Mouse (Mus musculus): ENCODE results near the gene Gad1. TPM values are rescaled to one million over a fixed set of nuclear protein-coding genes. Genes with fewer than 3 reads are reported as not detected.
"Not testable (repeated sequence)": the region's sequence is repeated elsewhere in the genome, so short reads cannot be mapped to it uniquely, and the experiment has no call there.

Gad1 gene
- 1 to 10 TPM in 1 of 4 experiments, under 1 TPM in 3; 0.84 to 1.2 (median 0.93) TPM for total RNA-seq (2022)

GRCm38 (mm10) chr2:70552772-70553171 lies at the start of gene Gad1:
Gene Gad1, plus strand, starts transcription at chr2:70553072.
- DNase-seq (ENCODE audit: low spot score): no peak

GRCm38 (mm10) chr2:70503436-70503835 lies 49.4 kb upstream of the Gad1 start:
- no peak for DNase-seq (ENCODE audit: low spot score)

DNA sequence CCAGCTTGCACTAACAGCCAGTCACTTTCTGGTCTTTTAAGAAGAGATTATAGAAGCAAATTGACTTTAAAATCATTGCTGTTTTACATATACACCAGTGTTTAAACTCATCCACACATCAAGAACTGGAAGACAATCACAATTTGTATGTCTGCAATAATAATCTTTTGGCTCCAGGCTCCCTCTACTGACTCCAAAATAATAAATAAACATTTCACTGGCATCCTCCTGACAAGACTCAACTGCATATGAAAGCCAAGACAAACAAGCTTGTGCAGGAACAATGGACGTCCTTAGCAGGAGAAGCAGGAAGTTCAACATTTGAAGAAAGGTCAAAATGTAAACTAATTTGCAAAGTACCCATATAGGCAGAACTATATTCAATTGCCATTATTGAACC lies 47.6 kb upstream of the Gad1 start:
- DNase-seq (ENCODE audit: low spot score): no peak

DNA sequence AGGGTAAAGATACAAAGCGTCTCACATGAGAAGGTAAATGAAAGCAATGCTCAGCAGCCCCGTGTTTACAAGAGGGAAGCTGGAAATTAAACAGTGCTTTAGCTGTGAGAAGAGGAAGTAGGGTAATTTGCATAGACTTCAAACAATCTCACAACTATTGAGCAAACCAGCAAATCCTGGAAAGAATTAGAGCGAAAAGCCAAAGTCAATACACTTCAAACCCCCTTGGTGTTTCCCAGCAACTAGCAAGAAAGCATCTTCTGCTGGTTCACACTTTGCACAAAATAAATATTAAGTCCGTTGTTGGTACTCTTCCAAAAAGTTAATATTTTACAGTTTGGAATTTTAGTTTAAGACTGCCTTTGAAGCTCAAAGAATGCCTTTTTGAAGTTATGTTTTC lies 47.0 kb upstream of the Gad1 start:
- no peak for DNase-seq (ENCODE audit: low spot score)

- DNase-seq (ENCODE audit: low spot score): no peak
Observed at GRCm38 (mm10) chr2:70506372-70506771, 46.5 kb upstream of the Gad1 start.

GRCm38 (mm10) chr2:70508496-70508895 lies 44.4 kb upstream of the Gad1 start, which contains the start of gene Erich2:
Gene Erich2, plus strand, starts transcription at chr2:70508819.
- no peak for DNase-seq (ENCODE audit: low spot score)

- DNase-seq (ENCODE audit: low spot score): peak; percentile 22
Observed at GRCm38 (mm10) chr2:70509021-70509632, 43.7 kb upstream of the Gad1 start.

DNA sequence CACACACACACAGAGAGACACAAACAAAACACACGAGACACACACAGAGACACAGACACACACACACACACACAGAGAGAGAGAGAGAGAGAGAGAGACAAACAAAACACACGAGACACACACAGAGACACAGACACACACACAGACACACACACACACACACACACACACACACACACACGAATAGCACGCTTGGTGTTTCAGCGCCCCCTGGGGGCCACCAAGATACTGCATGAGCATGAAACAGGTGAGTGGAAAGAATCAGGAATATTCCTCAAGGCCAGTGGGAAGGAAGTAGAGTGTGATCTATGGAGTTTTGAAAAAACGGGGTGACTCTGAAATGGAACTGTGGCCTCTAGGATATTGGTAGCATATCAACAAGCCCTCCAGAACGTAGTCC lies 14.6 kb upstream of the Gad1 start:
- not testable (repeated sequence) for DNase-seq (ENCODE audit: low spot score)

DNA sequence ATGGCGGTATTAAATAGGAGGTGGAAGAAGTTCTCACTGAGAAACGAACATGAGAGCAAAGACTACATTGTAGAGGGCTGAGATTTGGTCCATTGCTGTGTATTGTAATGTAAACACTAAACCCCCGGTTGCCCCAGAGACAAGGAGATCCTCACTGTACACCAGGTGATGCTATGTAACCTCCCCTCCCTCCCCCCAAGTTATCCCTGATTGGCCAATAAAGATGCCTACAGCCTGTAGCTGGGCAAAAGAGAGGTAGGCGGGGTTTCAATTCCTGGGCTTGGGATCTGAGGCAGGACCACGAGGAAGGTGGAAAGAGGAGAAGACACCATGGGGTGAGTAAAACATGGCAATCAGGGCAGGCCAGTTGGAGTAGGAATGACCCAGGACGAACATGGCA lies 2.2 kb upstream of the Gad1 start:
- no peak for DNase-seq (ENCODE audit: low spot score)

GRCm38 (mm10) chr2:70551446-70551845 lies 1.4 kb upstream of the Gad1 start:
- DNase-seq (ENCODE audit: low spot score): no peak

DNA sequence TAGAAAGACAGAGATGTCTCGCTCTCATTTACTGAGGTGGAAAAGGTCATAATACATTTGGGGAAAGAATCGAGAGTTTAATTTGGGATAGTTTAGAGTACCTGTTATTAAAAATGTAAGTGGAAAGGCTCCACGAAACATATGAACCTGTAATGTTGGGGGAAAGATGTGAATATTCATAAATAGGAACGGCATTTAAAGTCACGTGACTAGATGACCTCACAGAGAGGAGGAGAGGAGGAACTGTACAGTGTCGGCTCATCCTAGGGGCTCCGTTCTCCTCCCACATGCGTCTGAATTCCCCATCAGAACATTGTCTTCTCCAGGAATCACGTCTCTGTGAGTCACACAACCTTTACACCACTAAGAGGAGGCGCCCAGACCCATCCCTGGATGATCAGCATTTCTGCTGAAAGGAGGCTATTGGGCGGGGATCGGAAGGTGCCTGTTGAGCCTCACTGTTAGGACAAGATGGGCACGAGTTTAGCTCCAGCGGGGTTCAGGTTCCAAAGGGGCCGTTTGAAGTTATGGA lies 739 bp upstream of the Gad1 start:
- DNase-seq (ENCODE audit: low spot score): no peak

- DNase-seq (ENCODE audit: low spot score): no peak
Observed at GRCm38 (mm10) chr2:70553826-70554225, 954 bp downstream of the Gad1 start.

DNA sequence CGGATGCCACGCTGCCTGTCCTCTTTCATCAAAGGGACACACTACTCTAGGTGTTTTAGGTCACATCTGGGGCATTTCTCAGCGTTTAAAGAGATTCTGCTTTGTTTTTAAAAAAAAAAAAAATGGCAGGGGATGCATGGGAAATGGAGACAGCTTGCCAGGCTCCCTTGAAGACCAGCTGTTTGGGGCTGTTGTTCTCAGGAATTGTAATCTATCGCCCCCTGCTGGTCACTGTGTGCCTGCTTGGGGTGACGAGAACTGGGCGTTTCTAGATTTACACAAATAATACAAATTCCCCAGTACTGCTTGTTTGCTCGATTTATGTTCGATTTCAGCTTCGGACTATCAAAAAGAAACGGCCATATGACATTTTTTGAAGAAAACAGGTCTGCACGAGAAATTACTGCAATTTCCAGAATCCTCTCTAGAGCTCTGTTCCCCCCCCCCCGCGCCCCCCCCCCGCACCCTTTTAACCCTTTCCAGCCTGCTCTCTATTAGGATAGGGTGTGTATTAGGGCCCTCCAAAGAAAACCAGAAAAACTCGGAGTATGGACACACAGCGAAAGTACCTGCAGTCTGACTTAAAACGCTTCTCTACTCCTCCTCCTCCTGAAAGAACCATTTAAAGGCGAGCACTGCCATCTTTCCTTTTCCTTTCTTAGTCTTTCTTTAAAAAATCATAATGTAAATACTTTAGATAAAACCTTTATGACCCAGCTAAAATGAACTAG lies 5.4 kb downstream of the Gad1 start:
- DNase-seq (ENCODE audit: low spot score): peak; percentile 57

DNA sequence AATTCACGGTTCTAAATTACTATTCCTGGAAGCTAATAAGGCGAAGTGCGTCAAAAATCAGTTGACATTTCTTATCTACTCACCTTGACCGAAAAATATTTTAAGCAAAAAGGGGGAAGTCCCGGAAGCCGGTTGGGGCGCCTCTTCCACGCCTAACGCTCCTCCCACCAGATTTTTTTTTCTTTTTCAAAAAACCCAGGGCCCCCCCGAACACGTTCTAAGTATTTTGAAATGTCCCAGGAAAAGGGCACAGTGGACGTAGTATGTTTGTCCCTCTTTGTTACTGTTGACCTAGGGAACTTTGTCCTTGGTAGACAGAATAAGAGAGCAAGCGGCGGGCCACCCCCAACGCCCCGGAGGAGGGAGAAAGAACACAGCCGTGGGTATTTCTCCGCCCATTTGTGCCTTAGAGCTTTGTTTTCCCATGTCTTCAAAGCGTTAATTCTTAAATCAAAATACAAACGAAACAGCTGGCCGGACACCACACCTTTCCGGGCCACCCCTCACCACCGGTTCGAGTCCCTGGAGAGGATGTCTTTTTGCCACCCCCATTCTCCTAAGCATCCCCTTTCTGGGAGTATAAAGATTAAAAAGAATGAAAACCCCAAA lies 6.1 kb downstream of the Gad1 start:
- no peak for DNase-seq (ENCODE audit: low spot score)

DNA sequence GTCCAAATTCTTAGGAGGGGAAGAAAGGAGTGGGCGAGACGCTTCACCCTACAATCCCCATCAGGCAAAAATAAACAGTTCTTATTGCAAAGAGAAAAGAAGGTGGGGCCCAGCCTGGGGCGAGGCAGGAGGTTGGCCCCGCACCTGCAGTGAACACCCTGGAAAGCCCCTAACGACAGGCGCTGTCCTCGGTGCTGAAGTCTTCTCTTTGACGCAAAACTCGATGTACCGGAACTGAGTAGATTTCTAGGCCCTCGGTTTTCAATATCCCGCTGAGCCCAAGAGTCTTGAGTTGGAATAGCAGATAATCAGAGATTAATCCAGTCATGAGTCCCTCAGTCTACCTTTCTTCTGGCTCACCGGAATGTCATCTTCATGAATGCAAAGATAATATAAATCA lies 6.6 kb downstream of the Gad1 start:
- DNase-seq (ENCODE audit: low spot score): peak; percentile 11

DNA sequence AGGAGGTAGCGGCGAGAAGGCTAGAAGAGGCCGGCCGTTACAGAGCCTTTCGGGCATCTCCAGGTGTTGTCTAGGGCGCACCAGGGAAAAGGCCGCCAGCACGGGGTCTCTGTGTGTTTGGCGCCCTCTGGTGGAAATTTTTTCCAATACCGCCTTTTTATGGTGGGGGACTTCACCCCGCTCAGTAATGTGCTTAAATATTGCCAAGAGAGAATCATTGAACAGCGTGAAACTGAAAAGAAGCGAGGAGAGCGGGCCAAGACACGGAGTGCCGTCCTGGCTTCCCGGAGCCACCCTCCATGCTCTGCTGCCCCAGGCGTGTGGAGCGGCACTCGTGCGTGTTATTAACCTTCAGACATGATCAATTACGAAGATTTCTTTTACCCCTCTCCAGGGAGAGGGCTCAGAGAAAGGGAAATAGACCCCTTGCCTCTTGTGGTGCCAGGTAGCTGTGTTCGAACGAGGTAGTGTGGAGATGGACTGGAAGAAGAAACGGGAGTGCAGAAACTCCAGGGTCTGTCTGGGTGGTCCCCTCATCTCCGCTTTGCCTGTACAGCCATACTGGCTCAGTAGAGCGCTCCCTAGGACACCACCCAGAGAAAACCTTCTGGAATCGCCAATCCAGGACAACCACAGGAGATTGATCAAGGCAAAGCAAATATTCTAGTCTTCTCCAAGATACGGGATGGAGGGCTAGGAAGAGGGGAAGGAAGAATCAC lies 8.4 kb downstream of the Gad1 start:
- DNase-seq (ENCODE audit: low spot score): peak; percentile 20

- DNase-seq (ENCODE audit: low spot score): no peak
Observed at GRCm38 (mm10) chr2:70562011-70562491, 9.2 kb downstream of the Gad1 start.

DNA sequence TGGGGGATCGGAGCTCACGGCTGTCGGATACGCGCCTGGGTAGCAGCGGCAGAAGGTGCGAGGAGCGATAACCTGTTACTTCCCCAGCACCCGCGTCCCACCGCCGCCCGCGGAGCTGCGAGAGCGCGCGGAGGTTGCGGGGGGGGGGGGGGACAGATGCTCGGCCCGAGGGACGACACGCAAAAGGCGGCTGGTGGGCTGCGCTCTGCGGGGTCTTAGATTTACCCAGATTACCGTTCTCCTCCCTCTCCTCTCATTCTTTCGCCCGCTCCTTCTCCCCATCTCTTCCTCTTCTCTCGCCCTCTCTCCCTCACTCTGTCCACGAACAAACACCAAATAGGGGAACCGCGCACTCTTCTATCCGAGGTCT lies 9.7 kb downstream of the Gad1 start:
- DNase-seq (ENCODE audit: low spot score): no peak

DNA sequence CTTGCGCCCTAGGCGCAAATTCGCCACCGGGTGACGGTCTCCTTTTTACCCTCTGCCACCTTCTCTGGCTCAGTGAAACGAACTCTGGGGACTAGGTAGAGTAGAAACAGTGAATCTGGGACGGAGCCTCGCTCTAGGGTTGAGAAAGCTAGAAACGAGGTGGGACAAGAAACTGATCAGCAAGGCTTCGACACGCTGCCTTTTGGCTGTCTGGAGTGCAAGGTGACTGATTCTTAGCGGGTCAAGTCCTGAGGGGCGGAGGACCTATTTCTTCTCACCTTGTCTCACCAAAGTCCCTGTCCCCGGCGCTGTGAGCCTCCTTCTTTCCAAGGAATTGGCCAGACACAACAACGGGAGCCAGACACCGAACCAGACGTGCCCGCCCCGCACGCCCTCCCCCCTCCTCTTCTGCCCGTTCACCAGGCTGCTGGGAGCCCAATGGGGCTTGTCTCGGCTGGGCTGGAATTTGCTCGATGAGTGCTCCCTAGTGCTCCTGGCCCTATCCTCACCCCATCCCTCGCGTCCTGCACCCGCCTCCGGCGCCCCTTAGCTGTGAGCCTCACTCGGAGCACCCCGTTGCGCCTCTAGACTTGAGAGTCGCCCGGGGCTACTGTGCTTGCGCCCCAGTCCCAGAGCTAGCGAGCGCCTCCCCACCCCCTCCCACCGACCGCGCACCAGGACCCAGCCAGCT lies 10.3 kb downstream of the Gad1 start:
- no peak for DNase-seq (ENCODE audit: low spot score)

GRCm38 (mm10) chr2:70563721-70564645 lies 11.1 kb downstream of the Gad1 start:
- DNase-seq (ENCODE audit: low spot score): no peak
